Mouse (Mus musculus): ENCODE results near the gene Tbc1d1. TPM values are rescaled to one million over a fixed set of nuclear protein-coding genes. Genes with fewer than 3 reads are reported as not detected.

Tbc1d1 gene
- total and polyA plus RNA-seq, 2 experiments from 2014 or later: 5.9 to 20.5 TPM

GRCm38 (mm10) chr5:64282594-64282993 lies 126.5 kb downstream of the Tbc1d1 start:
- ATAC-seq: no peak
- H3K4me1 ChIP-seq (ENCODE audit: insufficient read depth): no peaks in the 10 kb centered on the region
- H3K4me2 ChIP-seq (ENCODE audit: low read depth): no peak overlapping the region
- H3K27me3 ChIP-seq (ENCODE audit: insufficient read depth, low read length): no peaks in the 10 kb centered on the region
- no peak for DNase-seq
- WGBS: 55% methylated on average over 4 of the region's 4 CpGs
- H3K4me3 ChIP-seq (ENCODE audit: low read depth, low read length): no peak overlapping the region
- no peaks in the 10 kb centered on the region for H3K9me3 ChIP-seq (ENCODE audit: low read length)
- H3K27ac ChIP-seq (ENCODE audit: low read depth, low read length): no peak overlapping the region
- H3K36me3 ChIP-seq (ENCODE audit: insufficient read depth): peaks cover 9% of the 10 kb centered on the region
- H3K9ac ChIP-seq: no peak overlapping the region
- TF ChIP-seq CTCF (IDR thresholded peaks at IDR 0.05; ENCODE audit: low read depth): no peak

- no peak for ATAC-seq
These were observed 129.2 kb downstream of the Tbc1d1 start for GRCm38 (mm10) chr5:64285289-64285688.

GRCm38 (mm10) chr5:64285851-64286250 lies 129.7 kb downstream of the Tbc1d1 start:
- TF ChIP-seq CTCF (IDR thresholded peaks at IDR 0.05; ENCODE audit: low read depth): no peak
- Histone ChIP-seq H3K27me3 (ENCODE audit: insufficient read depth, low read length) (no peaks in the 10 kb centered on the region), H3K4me1 (ENCODE audit: insufficient read depth) (no peaks in the 10 kb centered on the region), H3K4me2 (ENCODE audit: low read depth) (no peak overlapping the region), H3K9ac (no peak overlapping the region), H3K36me3 (ENCODE audit: insufficient read depth) (peaks cover 9% of the 10 kb centered on the region), H3K4me3 (ENCODE audit: low read depth, low read length) (no peak overlapping the region), H3K9me3 (ENCODE audit: low read length) (no peaks in the 10 kb centered on the region), H3K27ac (ENCODE audit: low read depth, low read length) (no peak overlapping the region)
- ATAC-seq (no peak), DNase-seq (no peak)
- WGBS: 94% methylated on average over 13 of the region's 13 CpGs

More at GRCm38 (mm10) chr5:64285289-64285688, 129.2 kb downstream of the Tbc1d1 start:
- no peak overlapping the region for H3K4me2 ChIP-seq (ENCODE audit: low read depth)
- DNase-seq: no peak
- TF ChIP-seq CTCF (IDR thresholded peaks at IDR 0.05; ENCODE audit: low read depth): no peak
- no peak overlapping the region for H3K9ac ChIP-seq
- H3K36me3 ChIP-seq (ENCODE audit: insufficient read depth): peaks cover 9% of the 10 kb centered on the region
- no peaks in the 10 kb centered on the region for H3K9me3 ChIP-seq (ENCODE audit: low read length)
- WGBS: 86% methylated on average over 4 of the region's 4 CpGs
- no peaks in the 10 kb centered on the region for H3K4me1 ChIP-seq (ENCODE audit: insufficient read depth)
- no peak overlapping the region for H3K4me3 ChIP-seq (ENCODE audit: low read depth, low read length)
- H3K27ac ChIP-seq (ENCODE audit: low read depth, low read length): no peak overlapping the region
- H3K27me3 ChIP-seq (ENCODE audit: insufficient read depth, low read length): no peaks in the 10 kb centered on the region

GRCm38 (mm10) chr5:64287287-64287686 lies 131.2 kb downstream of the Tbc1d1 start:
- Histone ChIP-seq H3K27me3 (ENCODE audit: insufficient read depth, low read length) (no peaks in the 10 kb centered on the region), H3K9ac (no peak overlapping the region), H3K36me3 (ENCODE audit: insufficient read depth) (peaks cover 2% of the 10 kb centered on the region), H3K27ac (ENCODE audit: low read depth, low read length) (no peak overlapping the region), H3K4me3 (ENCODE audit: low read depth, low read length) (no peak overlapping the region), H3K4me2 (ENCODE audit: low read depth) (no peak overlapping the region), H3K9me3 (ENCODE audit: low read length) (no peaks in the 10 kb centered on the region), H3K4me1 (ENCODE audit: insufficient read depth) (no peaks in the 10 kb centered on the region)
- 85% methylated on average over 8 of the region's 8 CpGs for WGBS
- DNase-seq: no peak
- TF ChIP-seq CTCF (IDR thresholded peaks at IDR 0.05; ENCODE audit: low read depth): no peak
- ATAC-seq: no peak

GRCm38 (mm10) chr5:64288031-64288928 lies 132.2 kb downstream of the Tbc1d1 start:
- no peak overlapping the region for H3K4me3 ChIP-seq (ENCODE audit: low read depth, low read length)

GRCm38 (mm10) chr5:64289202-64290060 lies 133.3 kb downstream of the Tbc1d1 start:
- WGBS: 59% methylated on average over 5 of the region's 5 CpGs
- H3K9me3 ChIP-seq (ENCODE audit: low read length): no peaks in the 10 kb centered on the region
- no peak overlapping the region for H3K27ac ChIP-seq (ENCODE audit: low read depth, low read length)
- H3K4me3 ChIP-seq (ENCODE audit: low read depth, low read length): no peak overlapping the region
- TF ChIP-seq CTCF (IDR thresholded peaks at IDR 0.05; ENCODE audit: low read depth): peak; percentile 90
- DNase-seq: peak; percentile 86
- no peak overlapping the region for H3K4me2 ChIP-seq (ENCODE audit: low read depth)
- H3K9ac ChIP-seq: no peak overlapping the region
- peak; percentile 85 for ATAC-seq
- no peaks in the 10 kb centered on the region for H3K27me3 ChIP-seq (ENCODE audit: insufficient read depth, low read length)
- H3K4me1 ChIP-seq (ENCODE audit: insufficient read depth): no peaks in the 10 kb centered on the region
- H3K36me3 ChIP-seq (ENCODE audit: insufficient read depth): peaks cover 3% of the 10 kb centered on the region; the same call in 1 of the 2 replicates

More at GRCm38 (mm10) chr5:64288031-64288928, 132.2 kb downstream of the Tbc1d1 start:
- no peaks in the 10 kb centered on the region; the same call in 1 of the 2 replicates for H3K36me3 ChIP-seq (ENCODE audit: insufficient read depth)
- DNase-seq (no peak), ATAC-seq (no peak)
- WGBS: 84% methylated on average over 14 of the region's 14 CpGs
- H3K4me2 ChIP-seq (ENCODE audit: low read depth): no peak overlapping the region
- H3K9ac ChIP-seq: no peak overlapping the region
- no peaks in the 10 kb centered on the region for H3K27me3 ChIP-seq (ENCODE audit: insufficient read depth, low read length)
- H3K4me1 ChIP-seq (ENCODE audit: insufficient read depth): no peaks in the 10 kb centered on the region
- TF ChIP-seq CTCF (IDR thresholded peaks at IDR 0.05; ENCODE audit: low read depth): no peak
- no peaks in the 10 kb centered on the region for H3K9me3 ChIP-seq (ENCODE audit: low read length)
- no peak overlapping the region for H3K27ac ChIP-seq (ENCODE audit: low read depth, low read length)

- H3K9ac ChIP-seq: no peak overlapping the region
- no peak overlapping the region for H3K4me2 ChIP-seq (ENCODE audit: low read depth)
- 77% methylated on average over 4 of the region's 4 CpGs for WGBS
- no peaks in the 10 kb centered on the region for H3K9me3 ChIP-seq (ENCODE audit: low read length)
- DNase-seq (no peak), ATAC-seq (no peak)
- H3K4me3 ChIP-seq (ENCODE audit: low read depth, low read length): no peak overlapping the region
- no peaks in the 10 kb centered on the region for H3K27me3 ChIP-seq (ENCODE audit: insufficient read depth, low read length)
- H3K36me3 ChIP-seq (ENCODE audit: insufficient read depth): peaks cover 3% of the 10 kb centered on the region; the same call in 1 of the 2 replicates
- no peak for TF ChIP-seq CTCF (IDR thresholded peaks at IDR 0.05; ENCODE audit: low read depth)
- H3K4me1 ChIP-seq (ENCODE audit: insufficient read depth): no peaks in the 10 kb centered on the region
- no peak overlapping the region for H3K27ac ChIP-seq (ENCODE audit: low read depth, low read length)
These were observed 133.9 kb downstream of the Tbc1d1 start for GRCm38 (mm10) chr5:64290061-64290345.

All from forebrain, postnatal 0 days (tissue).